Mouse (Mus musculus) heart, adult 9 months (tissue): ENCODE measurements around the gene Gm12666.
"Not testable (repeated sequence)": the region's sequence is repeated elsewhere in the genome, so short reads cannot be mapped to it uniquely, and the experiment has no call there.

Experiments
- DNase-seq, 2 experiments: peaks; one replicate each; pipeline ENCODE4 v3.0.0; 2022; ENCODE audit warnings: low spot score in 2 of 2

The Gm12666 gene

DNA sequence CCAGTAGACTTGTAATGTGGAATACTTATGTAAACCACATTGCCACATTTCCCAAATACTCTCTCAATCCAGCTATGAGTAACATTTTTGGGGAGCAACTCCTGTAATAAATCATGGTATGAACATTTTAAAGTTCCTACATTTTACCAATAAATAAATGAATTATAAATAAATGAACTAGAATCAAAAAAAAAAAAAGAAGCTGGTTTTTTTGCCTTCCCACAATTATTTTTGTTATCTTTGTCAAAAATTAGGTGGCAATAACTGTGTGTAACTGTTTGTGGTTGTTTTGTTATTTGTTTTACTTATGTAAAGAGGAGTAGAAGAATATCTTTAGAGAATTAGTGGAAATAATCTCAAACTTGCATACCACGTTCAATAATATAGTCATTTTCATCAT is at the start of gene Gm12666:
Gm12666 (minus strand) TSS at position 101 of the 400 bp plus-strand sequence.
- not testable (repeated sequence) for DNase-seq

DNA sequence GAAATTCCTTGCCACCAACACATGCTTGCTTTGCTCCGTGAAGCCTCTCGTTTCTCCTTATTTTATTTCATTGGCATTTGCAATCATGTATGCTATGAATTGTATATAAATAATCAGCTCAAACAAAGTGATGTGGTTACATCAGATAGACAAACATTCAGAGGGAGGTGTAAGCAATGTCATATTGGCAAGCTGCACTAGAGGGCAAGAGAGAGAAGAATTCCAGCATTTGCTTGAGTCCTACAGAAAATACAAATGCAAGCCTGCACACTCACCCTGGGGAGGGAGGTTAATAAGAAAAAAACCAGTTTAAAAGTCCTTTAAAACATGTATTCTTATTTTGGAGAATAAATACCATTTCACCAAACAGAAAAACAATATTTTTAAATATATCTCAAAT is 34.8 kb upstream of the Gm12666 start:
- DNase-seq: no peak

DNA sequence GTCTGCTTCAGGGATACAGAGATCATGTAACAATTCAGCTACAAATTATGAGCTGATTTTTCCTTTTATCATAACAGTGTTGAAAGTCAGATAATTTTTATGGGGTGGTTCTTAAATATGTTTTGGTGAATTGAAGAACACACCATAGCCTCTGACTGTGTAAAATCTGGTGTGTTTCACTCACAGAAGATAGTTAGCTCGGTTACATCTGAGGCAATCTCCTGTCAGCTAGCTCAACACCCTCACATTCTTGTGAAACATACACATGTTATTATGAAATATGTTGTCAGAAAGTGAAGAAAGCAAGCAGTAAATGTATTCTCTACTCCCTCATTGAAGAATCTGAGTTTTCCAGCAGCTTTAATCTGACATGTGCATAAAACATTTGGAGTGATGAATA is 24.7 kb upstream of the Gm12666 start:
- DNase-seq: no peak

DNA sequence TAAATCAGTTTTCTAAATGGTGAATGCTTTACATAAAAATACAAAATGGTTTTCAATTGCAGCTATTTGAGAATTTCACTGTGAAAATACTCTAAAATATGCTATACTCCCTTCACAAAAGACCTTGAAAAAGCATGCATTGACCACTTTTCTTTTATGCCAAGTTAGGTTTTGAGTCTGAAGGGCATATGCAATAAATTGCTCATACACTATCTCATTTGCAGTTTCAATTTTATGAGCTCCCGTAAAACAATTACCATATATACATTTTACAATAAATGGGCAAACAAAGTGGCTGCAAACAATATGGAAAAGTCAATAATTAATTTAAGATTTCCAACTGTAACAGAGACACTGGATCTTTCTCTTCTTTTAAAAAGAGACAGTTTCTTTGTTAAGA is 38.9 kb downstream of the Gm12666 start:
- DNase-seq: no peak

DNA sequence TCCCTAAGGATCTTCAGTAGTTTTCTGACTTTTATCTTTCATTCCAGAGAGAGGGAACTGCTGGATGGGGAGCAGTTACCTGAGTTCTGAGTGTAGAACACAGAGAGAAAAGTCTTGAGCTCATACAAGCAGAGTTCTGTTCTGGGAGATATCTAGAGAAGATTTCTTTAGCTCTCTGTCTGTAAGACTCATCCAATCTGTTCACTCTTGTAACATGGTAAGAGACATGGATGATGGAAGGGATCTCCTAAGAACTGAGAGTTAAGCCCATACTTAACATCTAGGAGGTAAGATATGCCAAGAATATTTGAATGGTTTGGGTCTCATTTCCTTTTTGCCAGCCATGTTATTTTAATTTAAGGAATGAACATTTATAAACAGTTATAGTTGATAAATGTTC is 44.4 kb downstream of the Gm12666 start, which contains the start of gene Izumo3:
Izumo3 (minus strand) TSS at position 101 of the 400 bp plus-strand sequence.
- DNase-seq: no peak
